Mouse (Mus musculus) ovary, postnatal 36 days (tissue): ENCODE measurements around the gene Esrrg.

Source experiments
- DNase-seq: peaks from one replicate; pipeline ENCODE4 v3.0.0; 2022; ENCODE audit warnings: low spot score, mixed read lengths

Gene Esrrg

DNA sequence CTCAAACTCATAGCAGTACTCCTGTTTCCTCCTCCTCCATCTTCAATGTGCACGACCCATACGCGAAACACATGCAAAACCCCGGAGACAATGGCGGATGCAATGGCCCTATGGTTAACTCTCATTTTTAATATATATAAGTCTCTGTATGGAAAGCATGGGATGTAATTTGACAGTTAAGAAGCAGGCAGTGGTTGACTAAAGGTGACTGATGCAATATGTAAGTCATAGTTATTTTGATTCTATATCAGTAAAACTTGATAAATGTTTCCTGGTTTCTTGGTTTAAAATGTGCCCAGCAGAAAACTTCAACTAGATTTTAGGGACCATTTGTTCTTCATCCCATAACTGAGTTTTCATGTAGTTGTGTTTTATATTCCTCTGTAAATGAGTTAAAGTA, 547.9 kb downstream of the Esrrg start:
- DNase-seq = no peak

DNA sequence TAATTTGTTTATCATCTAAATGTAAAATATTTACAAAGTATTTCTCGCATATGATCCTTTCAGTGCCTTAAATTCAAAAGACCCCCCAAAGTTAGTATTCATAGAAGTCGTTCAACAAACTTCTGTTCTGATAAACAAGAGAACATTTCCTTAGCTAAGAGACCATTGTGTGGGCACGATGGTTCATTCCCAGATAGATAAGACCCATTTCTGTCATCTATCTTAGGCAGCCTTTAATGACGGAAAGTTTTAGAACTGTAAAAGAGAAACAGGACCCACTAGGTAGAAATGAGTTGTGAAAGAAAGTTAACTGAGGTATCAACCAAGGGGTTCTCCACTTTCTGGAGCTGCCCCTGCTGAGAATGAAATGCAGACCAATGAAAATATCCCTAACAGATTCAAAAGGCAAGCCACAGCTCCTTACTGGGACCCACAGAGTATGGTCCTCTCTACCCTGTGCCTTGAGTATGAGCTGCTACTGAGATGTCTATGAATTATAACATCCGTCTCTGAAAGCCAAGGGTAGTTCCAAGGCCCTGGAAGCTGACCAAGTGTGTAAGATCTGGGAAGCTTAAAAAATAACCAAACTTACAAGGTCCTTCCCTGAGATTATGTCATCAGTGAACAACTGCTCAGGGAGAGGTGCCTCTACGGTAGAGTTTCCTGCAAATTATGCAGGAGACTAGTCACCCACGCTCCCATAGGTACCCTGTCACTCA, 548.8 kb downstream of the Esrrg start:
- DNase-seq = peak; percentile 10

DNA sequence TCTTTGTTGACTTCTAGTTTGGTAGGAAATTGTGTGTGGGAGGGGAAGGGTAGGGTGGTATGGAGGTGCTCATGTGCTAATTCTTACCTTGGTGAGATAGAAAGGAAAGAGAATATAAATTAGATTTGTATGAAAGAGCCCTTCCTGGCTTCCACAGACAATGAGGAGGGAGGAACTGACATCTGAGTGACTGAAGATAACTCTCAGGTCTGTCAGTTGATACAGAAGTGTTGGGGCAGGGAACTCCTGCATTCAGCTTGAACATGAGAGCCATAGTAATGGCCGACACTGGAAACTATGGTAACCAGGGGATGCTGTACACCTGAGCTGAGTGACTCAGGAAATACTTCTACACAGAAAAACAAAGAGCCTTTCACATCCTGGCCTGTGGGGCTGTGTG, 550.1 kb downstream of the Esrrg start:
- no peak for DNase-seq

DNA sequence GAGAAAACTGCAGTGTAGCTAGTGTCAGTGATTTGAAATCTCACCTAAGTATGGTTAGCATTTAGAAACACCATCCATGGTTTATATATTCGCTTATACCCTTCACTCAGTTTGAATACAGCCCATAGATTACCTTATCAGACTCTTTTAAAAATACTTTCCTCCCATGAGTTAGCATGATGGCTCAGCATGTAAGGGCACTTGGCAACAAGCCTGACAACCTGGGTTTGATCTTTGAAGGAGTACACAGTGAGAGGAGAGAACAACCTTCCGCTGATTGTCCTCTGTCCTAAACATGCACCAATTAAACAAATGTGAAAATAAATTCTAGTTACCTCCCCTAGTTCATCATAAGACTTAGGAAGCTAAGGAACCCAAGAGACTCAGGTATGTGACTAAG, 550.5 kb downstream of the Esrrg start:
- no peak for DNase-seq

DNA sequence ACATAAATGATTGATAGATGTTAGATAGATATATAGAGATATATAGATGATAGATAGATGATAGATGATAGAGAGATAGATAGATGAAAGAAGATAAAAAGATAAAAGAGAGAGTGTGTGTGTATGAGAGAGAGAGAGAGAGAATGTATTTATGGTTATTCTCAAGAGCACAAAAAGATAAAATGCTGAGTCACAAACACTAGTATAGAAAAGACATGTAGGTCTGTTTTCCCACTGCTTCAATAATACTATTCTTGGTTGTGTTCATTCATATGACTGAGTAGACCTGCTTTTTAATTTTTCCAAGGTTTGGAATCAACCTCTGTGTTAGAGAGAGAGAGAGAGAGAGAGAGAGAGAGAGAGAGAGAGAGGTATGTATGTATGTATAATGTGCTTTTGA, 554.5 kb downstream of the Esrrg start:
- DNase-seq = no peak

DNA sequence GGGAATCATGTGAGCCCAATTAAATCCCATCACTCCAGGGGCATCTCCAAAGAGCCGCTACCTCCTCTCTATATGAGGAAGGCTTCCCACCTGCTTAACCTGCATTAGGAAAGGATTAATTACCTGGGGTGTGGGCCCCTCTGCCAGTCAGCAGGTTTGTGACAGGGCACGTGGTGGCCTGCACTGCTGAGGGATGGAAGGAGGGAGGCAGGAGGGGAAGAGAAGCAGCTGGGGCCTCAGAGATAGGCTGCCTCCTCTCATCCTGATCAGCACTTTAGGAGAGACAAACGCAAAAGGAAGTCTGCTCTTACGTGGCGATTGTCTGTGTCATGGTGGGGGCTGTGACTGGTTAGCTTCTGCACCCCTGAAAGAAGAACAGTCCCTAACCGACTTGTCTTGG, 555.7 kb downstream of the Esrrg start:
- DNase-seq = no peak

DNA sequence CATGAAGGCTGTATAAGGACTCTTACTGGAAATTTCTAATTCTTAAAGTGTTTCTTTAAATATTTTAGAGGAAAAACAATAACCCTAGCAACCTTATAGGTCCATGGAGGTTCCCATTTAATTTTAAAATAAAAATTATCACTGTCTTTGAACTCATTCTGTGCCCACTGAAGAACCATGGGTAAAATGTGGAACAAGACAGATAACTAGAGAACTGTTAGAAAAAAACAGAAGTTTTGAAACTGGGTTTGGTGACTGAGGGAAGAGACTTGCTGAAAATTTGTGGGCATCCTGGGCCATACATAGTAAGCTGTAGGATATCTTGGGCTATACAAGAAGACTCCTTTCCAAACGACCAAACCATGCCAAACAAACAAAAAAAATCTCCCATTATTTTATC, 565.3 kb downstream of the Esrrg start:
- DNase-seq = no peak

DNA sequence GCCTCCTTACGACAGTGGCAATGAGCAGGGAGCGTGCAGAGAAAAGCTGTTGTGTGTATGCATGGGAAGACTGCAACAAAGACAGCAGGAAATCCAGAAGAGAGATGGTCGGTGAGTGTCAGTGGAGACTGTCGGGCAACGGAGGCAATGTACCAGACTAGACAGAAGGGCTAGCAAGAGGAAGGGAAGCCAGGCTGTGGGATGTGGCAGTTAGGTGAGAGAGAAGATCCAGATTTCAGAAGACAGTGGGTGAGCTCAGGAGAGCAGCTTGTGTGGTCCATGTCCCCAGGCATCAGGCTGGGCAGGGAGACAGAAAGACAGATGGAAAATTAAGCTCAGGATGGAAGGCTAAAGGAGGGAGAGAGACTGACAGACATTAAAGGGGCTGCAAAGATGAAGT, 574.4 kb downstream of the Esrrg start:
- DNase-seq = no peak

DNA sequence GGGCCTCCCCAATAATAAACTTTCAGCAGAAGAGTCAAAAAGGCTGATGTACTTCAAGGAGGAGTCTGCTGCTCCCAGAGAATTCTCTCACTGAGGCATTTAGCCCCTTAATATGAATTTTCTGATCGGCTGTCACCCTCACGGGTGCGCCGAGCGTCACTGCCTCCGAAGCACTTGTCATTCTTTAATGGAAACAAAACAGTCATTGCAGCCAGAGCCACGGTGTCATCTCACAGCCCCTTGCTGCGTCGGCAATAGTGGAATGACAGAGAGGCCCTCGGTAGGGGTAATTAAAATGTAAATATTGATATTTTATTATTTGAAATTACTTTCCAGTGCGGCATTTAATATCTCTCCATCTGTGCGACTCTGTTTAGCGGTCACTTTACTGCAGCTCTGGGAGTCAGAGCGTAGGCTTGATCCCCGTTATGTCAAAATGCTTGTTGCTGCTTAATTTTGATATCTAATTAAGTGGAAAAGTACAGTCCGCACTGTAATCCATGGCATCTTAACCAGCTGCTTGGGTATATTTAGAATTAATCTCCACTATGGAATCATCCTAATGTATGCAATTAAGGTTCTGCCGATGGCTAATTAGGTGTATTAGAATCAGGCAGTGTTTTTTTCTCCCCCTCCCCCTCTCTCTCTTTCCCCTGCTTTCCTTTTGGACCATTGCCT, 578.0 kb downstream of the Esrrg start:
- DNase-seq = no peak

DNA sequence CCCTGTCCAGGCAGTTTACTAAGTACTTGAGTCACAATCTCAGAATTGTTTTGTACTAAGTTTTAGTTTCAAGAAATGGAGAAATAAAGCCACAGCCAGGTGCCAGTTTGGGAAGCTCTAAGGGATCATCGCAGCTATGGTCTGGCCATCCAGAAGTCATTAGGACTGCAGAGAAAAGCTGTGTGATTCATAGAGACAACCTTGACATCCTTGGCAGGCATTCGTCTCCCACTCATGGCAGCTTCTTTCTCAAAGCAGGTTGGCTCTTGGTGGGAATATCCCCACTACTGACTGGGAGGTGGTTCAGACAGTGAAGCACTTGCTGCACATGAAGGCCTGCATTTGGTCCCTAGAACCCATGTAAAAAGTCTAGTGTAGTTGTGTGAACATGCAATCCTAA, 584.4 kb downstream of the Esrrg start:
- DNase-seq = no peak

DNA sequence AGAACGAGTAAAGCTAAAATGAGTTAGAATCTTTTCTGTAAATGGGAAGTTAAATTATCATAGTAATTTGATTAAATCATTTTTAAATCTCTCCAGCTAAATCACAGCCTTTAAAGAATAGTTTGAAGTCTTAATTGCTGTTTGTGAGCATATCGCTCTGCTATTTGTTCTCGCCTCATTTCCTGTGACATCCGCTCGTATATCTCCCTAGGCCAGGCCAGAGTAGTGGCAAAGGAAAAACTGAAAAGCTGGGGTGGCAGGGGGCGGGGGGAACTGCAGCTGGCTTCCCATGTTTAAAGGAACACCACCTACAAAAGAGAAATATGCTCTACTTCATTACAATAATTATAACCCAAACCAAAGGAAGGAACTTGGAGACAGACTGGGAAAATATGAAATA, 598.8 kb downstream of the Esrrg start:
- DNase-seq = no peak

DNA sequence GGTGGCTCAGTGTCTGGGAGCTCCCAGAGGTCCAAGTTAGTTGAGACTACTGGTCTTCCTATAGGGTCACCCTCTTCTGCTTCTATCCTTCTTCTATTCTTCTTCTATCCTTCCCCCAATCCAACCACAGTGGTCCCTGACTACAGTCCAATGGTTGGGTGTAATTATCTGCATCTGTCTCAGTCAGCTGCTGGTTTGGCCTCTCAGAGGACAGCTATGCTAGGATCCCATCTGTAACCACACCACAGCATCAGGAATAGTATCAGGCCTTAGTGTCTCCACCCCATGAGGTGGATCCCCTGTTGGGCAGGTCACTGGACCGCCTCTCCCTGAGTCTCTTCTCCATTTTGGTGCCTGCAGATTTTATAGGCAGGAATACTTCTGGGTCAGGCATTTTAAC, 600.4 kb downstream of the Esrrg start:
- no peak for DNase-seq

DNA sequence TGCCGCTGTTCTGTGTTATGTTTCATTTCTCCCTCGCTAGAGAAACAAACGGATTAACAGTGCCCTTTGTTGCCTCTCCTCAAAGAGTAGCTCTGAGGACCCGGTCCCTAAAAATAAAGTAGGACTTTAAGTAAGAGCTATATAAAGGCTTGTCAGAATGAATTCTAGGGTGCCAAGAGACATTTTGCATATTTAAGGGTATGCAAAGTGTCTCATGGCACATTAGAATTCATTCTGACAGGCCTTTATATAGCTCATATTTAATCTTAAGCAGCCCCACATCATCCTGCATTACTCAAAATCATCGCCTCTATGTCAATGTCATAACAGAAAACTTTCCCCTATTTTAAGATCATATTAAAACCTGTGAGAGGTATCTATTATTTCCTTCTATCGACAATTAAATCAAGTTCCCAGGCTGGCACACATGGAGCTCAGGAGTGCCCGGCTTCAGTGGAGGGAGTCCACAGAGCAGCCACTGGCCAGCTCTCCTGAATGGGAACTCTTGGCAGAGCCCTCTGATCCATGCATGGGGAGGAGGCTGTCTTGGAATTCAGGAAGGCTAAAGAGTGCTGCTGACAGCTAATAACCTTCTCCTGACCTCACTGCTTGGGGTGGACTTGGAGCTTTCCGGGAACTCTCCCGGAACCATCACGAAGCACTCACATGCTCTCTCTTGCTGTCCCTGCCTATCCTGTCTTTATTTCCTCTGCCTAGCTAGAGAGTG, 606.5 kb downstream of the Esrrg start:
- no peak for DNase-seq

DNA sequence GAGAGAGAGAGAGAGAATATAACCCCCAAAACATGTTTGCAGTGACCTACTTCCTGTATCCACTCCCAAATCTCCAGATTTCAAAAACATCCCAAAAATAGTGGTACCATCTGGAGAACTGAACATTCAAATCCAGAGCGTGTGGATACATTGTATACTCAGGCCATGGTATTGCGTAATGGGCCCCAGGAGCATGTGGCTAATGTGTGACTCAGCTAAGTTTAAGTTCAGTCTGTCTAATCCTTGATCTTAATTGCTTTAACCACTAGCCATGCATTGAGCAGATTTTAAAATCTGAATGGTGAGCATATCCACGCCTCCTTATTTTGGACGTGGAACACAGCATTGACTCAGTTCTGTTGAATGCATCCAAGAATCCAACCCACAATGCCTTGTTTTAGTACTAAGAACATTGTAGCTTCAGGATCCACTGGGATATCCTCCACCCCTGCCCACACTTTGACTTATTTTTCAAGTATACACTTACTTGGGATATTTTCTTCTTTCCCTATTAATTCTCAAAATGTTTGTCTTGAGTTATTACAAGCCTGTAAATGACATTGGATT, 612.7 kb downstream of the Esrrg start:
- DNase-seq = no peak

DNA sequence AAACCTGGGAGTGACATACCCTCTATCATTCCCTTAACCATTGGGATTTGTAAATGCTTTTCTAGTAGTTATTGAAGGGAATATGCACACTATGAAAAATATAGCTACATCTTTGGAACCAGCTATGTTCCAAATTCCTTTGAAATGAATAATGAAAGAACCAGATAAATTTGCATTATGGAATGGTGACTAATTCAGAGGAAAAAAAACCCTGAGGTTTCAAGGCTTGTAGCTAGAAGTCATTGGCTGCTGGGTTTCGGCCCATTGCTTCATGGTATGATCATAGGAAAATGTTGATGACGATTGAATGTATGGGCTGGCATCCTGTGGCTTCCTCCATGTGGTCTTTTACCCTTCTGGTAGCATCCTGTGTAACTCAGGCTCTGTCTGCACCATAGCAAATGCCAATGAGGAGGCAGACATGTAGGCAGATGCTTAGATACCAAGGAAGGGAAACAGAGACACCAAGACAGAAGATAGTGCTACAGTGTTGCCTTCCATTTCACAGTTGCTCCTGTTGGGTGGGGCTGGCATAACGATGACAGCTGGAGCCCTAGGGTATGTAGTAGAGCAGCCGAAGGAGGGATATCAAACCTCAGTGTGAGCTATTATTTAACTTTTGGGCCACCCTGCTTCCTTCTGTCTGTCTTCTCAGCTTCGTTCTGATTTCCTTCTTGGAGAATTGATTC, 624.6 kb downstream of the Esrrg start:
- DNase-seq = no peak

DNA sequence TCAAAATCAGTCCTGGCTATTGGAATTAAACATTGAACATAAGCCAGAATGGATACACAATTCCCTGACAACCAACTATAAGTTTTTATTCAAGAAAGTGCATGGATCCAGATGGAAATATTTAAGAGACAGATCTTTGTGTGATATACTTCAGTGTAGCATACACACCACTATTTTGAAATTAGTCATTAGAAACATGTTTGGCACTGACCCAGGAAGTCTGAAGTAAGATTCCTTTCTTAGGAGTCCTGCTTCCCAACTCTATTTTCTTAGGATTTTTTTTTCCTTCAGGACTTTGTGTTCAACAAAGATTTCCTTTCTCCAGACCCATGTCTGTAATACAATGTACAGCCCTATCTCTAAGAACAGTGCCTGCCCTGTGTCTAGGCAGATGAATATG, 630.0 kb downstream of the Esrrg start:
- DNase-seq = no peak

DNA sequence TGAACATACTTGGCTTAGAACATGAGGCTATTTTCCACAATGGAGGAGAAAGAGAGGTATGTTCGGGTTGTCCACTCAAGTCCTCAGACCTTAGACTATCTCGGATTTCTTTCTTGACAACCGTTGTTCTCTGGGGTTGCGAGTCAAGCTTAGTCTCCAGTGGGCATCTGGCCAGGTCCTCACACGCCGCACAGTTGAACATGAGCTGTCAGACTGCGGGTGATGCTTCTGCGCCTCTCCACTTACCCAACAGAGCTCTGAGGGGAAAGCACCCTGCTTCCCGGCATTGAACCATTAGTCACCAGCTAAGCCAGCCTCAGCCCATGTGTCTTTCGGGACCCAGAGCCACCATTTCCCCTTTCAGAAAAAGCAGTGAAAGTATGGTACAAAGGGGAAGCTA, 633.2 kb downstream of the Esrrg start:
- no peak for DNase-seq

DNA sequence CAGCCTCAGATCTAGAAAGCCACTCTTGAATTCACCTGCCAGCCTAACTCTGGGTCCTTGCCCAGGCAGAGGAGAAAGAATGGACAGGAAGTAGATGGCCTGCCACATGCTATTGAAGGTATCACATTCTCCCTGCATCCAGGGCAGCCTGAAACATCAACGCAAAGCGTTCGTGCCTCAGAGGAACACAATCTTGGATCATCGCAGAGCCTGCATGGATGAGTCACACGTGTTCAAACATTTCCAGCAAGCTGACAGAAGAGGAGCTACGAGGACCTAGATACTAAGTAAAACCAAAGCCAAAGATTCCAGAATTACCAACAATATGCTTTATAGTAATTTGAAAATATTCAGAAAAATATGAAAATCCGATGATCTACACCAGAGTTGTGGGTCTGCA, 648.9 kb downstream of the Esrrg start:
- DNase-seq = no peak

DNA sequence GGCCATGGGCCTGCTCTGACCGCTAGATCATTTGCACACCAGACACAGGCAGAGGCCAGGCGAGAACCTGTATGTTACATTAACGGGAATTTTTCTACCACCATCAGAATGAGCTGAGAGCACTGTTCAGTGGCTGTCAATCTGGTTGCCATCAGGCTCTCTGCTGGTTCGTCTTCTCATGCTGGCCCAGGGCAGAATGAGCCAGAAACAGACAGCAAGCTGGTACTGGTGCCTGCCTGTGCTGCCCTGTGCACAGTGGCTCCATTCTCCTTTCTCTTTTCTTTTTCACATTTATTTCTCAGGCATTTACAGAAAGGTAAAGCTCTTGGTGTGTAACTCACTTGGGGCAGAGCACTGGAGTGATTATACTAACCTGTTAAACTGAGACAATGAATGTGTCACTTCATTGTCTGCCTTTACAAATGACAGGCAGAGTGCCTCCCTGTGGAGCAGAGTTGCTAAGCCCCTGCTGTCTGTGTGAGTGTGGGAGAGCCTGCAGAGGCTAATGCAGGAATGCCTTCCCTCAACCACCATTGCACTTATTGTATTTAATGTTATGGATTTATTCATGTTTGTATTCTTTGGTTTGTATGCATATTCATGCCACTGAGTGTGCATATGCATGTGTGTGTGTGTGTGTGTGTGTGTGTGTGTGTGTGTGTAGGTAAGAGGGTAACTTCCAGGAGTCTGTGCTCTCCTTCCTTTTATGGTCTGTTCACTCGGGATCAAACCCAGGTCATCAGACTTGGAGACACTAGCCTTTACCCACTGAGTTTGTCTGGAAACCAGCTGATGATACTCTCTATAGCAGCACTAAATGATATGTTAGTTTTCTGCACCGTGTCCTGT, 651.9 kb downstream of the Esrrg start:
- no peak for DNase-seq

DNA sequence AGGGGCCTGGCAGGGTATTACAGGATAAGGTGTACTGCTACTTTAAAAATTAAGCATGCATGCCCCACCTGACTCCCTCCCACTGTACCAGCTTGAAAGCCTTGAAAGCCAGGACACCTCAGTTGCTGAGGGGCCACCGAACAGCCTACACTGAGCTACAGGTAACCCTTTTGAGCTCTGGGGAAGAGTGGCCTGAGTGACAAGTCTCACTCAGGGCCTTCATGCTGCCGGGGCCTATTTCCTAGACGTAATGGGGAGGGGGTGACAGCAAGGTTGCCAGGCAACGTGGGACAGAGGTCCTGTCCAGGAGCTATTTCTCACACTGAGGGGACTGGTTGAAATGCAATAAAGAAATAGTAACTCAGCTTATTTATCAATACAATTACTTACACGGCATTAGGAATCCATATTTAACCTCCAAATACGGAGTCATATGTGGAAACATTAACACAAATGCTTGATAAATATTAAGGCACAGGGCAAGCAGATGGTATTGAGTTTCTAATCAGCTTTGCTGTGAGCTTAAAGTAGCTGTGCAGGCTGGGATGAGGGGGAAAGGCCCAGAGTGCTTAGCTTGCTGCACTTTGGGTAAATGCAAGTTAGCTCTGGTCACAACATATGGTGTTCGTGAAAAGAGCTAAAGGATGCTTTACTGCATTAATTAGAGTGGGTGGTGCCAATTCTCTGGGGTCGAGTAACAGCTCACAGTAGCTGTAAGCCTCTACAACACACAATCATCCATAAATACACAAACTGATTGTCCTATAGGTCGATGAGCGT, 653.5 kb downstream of the Esrrg start, which contains the start of gene Ush2a:
Gene Ush2a, plus strand, starts transcription at position 121 of the 780 bp plus-strand sequence.
- DNase-seq = no peak
